Mouse (Mus musculus) bone marrow macrophage, adult 2 months (primary cell): ENCODE measurements at regions not wholly inside any gene's neighbourhood (a gene's known extent, or its start where the extent isn't known, plus 50 kb on each side); places are given as distances from the start of the nearest gene placed in this dataset.

Source experiments
- H3K27ac ChIP-seq: 2 replicates; pipeline ENCODE4 v1.5.1; 2012; ENCODE audit warnings: low read depth, low read length; ENCODE audit not compliant: insufficient read depth
- H3K4me1 ChIP-seq: 2 replicates; pipeline ENCODE4 v1.6.1; 2012; ENCODE audit warnings: low read length; ENCODE audit not compliant: control insufficient read depth, insufficient read depth
- H3K4me3 ChIP-seq: 2 replicates; pipeline ENCODE4 v1.5.1; 2012; ENCODE audit warnings: mild to moderate bottlenecking, low read length, moderate library complexity; ENCODE audit not compliant: insufficient read depth
- CTCF ChIP-seq: IDR thresholded peaks from 2 replicates; pipeline ENCODE4 v1.5.1; 2012; ENCODE audit warnings: low read depth, mild to moderate bottlenecking, low read length, moderate library complexity
- POLR2A ChIP-seq: IDR thresholded peaks from 2 replicates; pipeline ENCODE4 v1.6.1; 2012; ENCODE audit warnings: mild to moderate bottlenecking, low read depth, low read length, borderline replicate concordance

DNA sequence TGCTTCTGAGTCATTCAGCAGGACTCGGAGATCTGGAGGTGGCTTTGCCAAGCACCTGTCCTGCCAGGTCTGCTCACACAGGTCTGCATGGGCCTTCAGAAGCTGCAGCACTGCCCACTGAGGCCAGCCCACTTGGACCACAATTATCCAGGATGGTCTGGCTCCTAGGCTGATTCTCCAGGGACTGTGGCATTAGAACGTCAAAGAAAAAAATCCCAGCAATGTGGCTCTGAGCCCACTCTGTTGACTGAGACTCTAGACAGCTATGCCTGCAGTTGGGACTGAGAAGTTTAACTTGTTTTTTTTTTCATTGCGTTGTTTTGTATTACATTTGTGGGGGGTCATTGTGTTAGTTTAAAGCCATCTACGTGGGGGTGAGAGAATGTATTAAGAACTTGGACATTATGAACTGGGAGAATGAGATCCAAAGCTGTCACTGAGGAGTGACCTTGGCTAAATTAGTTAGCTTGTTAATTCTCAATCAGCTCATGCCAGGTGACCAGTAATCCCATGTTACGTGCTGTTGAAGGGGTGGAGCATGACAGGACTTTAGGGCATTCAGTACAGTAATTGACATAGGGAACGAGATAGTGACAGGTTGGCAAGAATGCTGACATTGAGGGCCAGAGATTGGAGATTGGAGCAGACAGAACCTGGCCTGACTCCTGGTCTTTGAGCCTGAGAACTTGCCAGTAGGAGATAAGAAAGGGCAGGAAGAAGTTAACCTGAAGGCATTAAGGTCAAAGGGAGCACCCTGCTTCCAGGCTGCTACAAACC, 232.0 kb upstream of the Il12b start:
- TF ChIP-seq POLR2A (no peak), CTCF (no peak)
- H3K27ac ChIP-seq: no peak overlapping the region
- no peak overlapping the region for H3K4me3 ChIP-seq
- H3K4me1 ChIP-seq: no peaks in the 10 kb centered on the region

DNA sequence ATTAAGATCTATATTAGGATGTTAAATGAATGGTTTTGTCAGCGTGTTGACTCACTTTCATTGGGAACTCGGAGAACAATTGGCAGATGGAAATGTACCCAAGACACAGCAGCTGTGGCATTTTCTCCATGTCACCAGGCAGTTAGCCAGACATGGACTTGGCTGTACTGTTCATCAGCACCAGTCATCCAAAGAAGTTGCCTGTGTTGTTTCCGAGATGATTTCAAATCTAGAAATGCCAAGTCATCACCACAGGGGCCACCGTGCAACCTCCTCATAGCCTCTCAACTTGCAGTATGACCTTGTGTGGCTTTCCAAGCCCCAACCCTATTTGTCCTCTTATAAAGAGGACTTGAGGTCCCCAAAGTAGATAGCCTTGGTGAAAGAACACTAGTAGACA, 227.4 kb upstream of the Il12b start:
- Histone ChIP-seq H3K27ac (no peak overlapping the region), H3K4me1 (no peaks in the 10 kb centered on the region), H3K4me3 (no peak overlapping the region)
- no peak for TF ChIP-seq POLR2A
- no peak for TF ChIP-seq CTCF

DNA sequence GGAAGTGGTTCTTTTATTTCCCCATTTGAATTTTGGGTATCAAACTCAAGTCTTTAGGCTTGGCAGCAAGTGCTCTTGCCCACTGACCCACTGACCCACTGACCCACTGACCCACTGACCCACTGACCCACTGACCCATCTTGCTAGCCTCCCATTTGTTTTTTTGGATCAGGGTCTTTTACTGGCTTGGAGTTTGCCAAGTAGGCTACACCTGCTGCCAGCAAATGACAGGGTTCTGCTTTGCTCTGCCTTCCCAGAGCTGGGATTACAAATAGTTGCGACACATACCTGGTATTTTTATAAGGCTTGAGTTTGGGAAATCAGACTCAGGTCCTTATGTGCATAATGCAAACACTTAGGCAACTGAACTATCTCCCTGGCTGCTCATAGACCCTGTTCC, 226.7 kb upstream of the Il12b start:
- TF ChIP-seq POLR2A: no peak
- no peak for TF ChIP-seq CTCF
- Histone ChIP-seq H3K4me3 (no peak overlapping the region), H3K4me1 (no peaks in the 10 kb centered on the region), H3K27ac (no peak overlapping the region)

DNA sequence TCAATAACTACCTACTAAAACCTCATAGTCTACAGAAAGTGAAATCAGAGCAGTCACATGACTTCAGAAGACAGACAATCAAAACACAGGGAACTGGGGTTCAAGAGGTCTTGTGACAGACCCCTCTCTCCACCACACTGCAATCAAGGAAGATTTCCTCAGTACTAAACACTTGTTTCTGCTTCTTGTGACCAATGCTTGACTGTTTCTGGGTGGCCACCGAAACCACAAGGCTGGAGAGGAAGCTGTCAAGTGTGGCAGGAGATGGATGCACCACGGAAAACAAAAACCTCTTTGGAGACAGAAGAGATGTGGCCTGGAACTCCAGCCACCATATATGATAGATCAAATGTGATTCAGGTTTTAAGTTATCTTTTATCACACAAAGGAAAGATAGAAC, 225.3 kb upstream of the Il12b start:
- TF ChIP-seq CTCF (no peak), POLR2A (no peak)
- Histone ChIP-seq H3K4me3 (no peak overlapping the region), H3K4me1 (no peaks in the 10 kb centered on the region), H3K27ac (no peak overlapping the region)

DNA sequence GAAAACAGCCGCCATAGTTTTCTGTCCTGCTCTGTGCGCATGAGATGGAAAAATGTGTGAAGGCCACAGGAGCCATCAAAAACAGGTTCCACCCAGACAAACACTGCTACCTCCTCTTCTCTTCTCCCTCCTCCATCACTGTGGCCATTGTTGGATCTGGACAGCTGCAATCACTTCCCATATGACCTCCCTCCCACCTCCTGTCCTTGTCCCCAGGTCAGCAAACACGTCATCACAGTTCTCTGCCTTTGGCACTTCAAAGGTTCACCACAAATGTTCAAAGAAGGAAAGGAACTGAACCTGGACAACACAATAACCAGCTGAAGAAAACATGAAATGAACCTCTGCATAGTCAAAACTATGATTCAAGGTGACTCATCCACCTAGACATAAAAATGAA, 220.2 kb upstream of the Il12b start:
- no peak overlapping the region for H3K27ac ChIP-seq
- TF ChIP-seq CTCF (no peak), POLR2A (no peak)
- no peaks in the 10 kb centered on the region for H3K4me1 ChIP-seq
- no peak overlapping the region for H3K4me3 ChIP-seq

DNA sequence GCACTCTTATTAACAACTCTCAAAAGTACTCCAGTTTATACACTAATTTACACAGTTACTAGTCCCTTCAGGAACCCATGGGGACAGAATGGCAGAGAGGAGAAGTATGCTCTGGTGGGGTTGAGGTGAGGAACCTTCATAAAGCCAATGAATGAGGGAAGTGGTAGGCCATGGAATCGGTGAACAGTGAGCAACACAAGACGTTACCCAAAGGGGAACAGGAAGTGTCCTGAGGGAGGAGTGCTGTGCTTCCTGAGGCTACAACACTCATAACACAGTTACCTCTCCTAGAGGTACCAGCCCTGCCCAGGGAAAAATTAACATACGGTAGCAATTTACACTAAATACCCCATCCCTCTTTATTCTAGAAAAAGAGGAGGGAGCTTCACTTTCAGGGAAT, 216.0 kb upstream of the Il12b start:
- TF ChIP-seq POLR2A (no peak), CTCF (no peak)
- no peak overlapping the region for H3K4me3 ChIP-seq
- H3K27ac ChIP-seq: no peak overlapping the region
- no peaks in the 10 kb centered on the region for H3K4me1 ChIP-seq

DNA sequence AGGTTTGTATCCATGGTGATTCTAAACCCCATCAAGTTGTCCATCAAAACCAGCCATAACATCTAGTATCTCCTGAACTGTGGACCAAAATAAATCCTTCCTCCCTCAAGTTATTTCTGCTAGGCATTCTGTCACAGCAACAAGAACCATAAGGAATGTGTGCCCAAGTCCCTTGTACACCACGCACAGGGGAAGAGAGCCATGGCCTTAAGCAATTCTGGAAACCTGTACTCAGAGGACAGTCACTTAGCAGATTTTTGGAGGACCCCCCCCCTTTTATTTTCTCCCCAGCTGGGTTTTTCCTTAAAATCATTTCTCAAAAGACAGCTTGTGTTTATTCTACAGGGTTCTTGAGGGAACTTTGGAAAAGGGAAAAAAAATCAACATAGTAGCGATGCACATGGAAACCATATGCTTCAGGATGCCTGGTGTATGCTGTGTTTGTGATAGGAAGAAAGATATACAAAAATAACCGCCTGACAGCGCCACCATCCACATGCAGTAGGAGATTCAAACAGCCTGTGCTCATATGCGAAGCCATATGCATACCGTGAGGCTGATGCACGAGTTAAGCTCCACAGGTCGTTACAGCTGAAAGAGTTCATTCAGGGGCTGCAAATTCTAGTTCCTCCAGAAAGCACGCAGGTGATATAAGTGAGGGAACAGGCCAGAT, 214.5 kb upstream of the Il12b start:
- TF ChIP-seq POLR2A: no peak
- TF ChIP-seq CTCF: no peak
- no peak overlapping the region for H3K4me3 ChIP-seq
- no peaks in the 10 kb centered on the region for H3K4me1 ChIP-seq
- no peak overlapping the region for H3K27ac ChIP-seq

DNA sequence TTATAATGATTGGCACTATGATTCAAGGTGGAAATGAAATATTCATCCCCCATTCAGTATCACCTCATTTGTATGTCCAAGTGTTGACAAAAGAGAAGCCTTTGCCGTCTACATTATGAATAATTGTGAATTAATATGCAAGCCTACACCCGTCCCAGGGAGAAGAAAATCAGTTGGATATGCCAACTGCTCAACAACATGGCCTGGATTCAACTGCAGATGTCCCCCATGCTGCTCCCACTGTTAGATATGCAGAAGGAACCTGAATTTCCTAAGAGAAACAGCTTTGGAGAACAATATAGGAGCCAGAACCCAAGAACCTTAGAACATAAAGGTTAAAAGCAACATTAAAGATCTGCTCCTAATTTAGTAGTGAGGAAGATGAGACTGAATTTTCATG, 211.7 kb upstream of the Il12b start:
- Histone ChIP-seq H3K4me3 (no peak overlapping the region), H3K27ac (no peak overlapping the region), H3K4me1 (no peaks in the 10 kb centered on the region)
- TF ChIP-seq CTCF: no peak
- TF ChIP-seq POLR2A: no peak

DNA sequence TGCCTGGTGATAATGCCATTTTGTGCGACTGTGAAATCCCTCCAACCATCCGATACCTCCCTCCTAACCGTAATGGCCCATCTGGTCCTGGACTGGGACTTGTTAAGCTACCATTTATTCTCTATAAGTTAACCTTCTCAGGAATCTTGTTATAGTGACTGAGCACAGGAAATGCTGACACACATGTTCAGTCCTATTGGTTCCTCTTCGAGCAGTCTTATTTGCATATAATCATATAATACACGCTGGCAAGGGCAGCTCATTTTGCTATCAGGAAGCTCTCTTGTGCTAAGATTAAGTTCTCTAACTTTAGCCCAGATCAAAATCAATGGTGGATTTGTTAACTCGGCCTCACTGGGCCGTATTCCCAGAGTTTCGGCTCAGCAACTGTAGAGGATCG, 206.1 kb upstream of the Il12b start:
- Histone ChIP-seq H3K27ac (no peak overlapping the region), H3K4me3 (no peak overlapping the region), H3K4me1 (no peaks in the 10 kb centered on the region)
- no peak for TF ChIP-seq POLR2A
- TF ChIP-seq CTCF: no peak

DNA sequence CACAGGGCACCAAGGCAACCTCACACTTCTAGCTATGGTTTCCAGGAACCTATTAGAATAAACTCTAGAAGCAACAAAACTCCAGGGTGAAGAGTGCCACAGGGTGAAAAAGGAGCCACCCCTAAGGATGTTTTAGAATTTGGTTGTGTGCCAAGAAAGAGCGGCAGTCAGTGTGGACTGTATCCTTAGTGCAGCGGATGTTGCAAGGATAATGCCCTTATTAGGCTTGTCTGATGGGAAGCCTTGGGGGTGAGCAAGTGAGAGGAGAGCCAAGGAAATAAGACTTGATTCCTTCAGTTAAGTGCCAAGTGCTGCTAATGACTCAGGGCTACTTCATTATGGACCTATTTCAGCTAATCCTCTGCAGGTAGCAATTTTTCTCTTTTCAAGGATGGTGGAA, 197.1 kb upstream of the Il12b start:
- no peak for TF ChIP-seq CTCF
- no peak for TF ChIP-seq POLR2A
- H3K4me1 ChIP-seq: no peaks in the 10 kb centered on the region
- H3K27ac ChIP-seq: no peak overlapping the region
- no peak overlapping the region for H3K4me3 ChIP-seq
